Mouse (Mus musculus) kidney, embryonic 16.5 days (tissue): ENCODE results near the gene Adh6a. TPM values are rescaled to one million over a fixed set of nuclear protein-coding genes. Genes with fewer than 3 reads are reported as not detected.

Source experiments
- polyA plus RNA-seq: library from polyadenylated mRNA; unstranded; fragments of >200 nt; fragmentation: Nextera tagmentation; extraction: Ambion mirVana; gene quantifications from 2 replicates; pipeline ENCODE4 v1.2.1, GENCODE M21; 2015

Gene Adh6a
- polyA plus RNA-seq, 1 experiment from 2014 or later, result not detected

Other genes with a start within 250 kb of the Adh6a start
- gene 1110002E22Rik, start 248.2 kb upstream of the Adh6a start, polyA plus RNA-seq, result 0.52 and 0.54 TPM in 2 replicates
- gene Gm5105, start 245.9 kb upstream of the Adh6a start, polyA plus RNA-seq, result 0.12 TPM in 1 of 2 replicates, not detected in the other
- gene Trmt10a, start 169.8 kb upstream of the Adh6a start, polyA plus RNA-seq, result 11.8 and 12.5 TPM in 2 replicates
- 7.6 and 8.1 TPM in 2 replicates for gene Mttp, start 168.3 kb upstream of the Adh6a start, polyA plus RNA-seq
- 0.10 and 0.21 TPM in 2 replicates for gene 4930579F01Rik, start 119.5 kb upstream of the Adh6a start, polyA plus RNA-seq
- gene Adh7, start 95.5 kb upstream of the Adh6a start, polyA plus RNA-seq, result 0.46 and 0.66 TPM in 2 replicates
- gene Adh1, start 52.3 kb upstream of the Adh6a start, polyA plus RNA-seq, result 77.6 and 115 TPM in 2 replicates
- gene Adh6b, start 28.5 kb downstream of the Adh6a start, polyA plus RNA-seq, result 0.29 and 0.71 TPM in 2 replicates
- not detected in 2 replicates for gene Adh4, start 102.2 kb downstream of the Adh6a start, polyA plus RNA-seq
- gene Adh5, start 129.8 kb downstream of the Adh6a start, polyA plus RNA-seq, result 258 and 276 TPM in 2 replicates
- gene Metap1, start 176.2 kb downstream of the Adh6a start, polyA plus RNA-seq, result 50.7 and 52.1 TPM in 2 replicates
- gene Eif4e, start 212.9 kb downstream of the Adh6a start, polyA plus RNA-seq, result 381 and 401 TPM in 2 replicates